In genomic region chr2:91984906-91985525, GRCm38 (mm10) we compare ENCODE assay signal across 7 mouse cellular contexts. TPM values are rescaled to one million over a fixed set of nuclear protein-coding genes. Genes with fewer than 3 reads are reported as not detected.
DNase-seq lines count a peak whose midpoint lies in the region; ATAC-seq and TF ChIP-seq lines count a peak whose summit lies in the region.

No protein-coding gene starts in this region.

- no peak for DNase-seq in midbrain, embryonic 10.5 days (ENCODE audit: low spot score)
- no peak for DNase-seq in midbrain, postnatal 0 days (ENCODE audit: low spot score)
- DNase-seq in forebrain, embryonic 11.5 days (ENCODE audit: low spot score), result no peak
- no peak for DNase-seq in limb, embryonic 14.5 days (ENCODE audit: low spot score)
- no peak for DNase-seq in stomach, postnatal 0 days (ENCODE audit: low spot score)
- DNase-seq in right cerebral cortex, adult 18-20 months, result no peak
- DNase-seq in cerebellum, adult 11-12 months, result no peak

- WGBS in midbrain, embryonic 10.5 days, result 36% methylated on average over 9 of the region's 9 CpGs
- WGBS in midbrain, postnatal 0 days, result 48% methylated on average over 9 of the region's 9 CpGs
- WGBS in forebrain, embryonic 11.5 days, result 41% methylated on average over 9 of the region's 9 CpGs
- 29% methylated on average over 9 of the region's 9 CpGs for WGBS in limb, embryonic 14.5 days
- 47% methylated on average over 9 of the region's 9 CpGs for WGBS in stomach, postnatal 0 days

- no peak overlapping the region; the same call in 1 of the 2 replicates for H3K9ac ChIP-seq in midbrain, postnatal 0 days (replicated peaks; ENCODE audit: low read length, poor library complexity, severe bottlenecking)
- H3K9ac ChIP-seq in forebrain, embryonic 11.5 days (ENCODE audit: low read length), result no peak overlapping the region; the same call in 1 of the 2 replicates
- H3K9ac ChIP-seq in limb, embryonic 14.5 days (ENCODE audit: low read depth, low read length, severe bottlenecking), result 0 out of 2 replicates have a peak overlapping the region, but pooled peaks have one; percentile 28
- H3K9ac ChIP-seq in stomach, postnatal 0 days (ENCODE audit: low read length), result no peak overlapping the region

- ATAC-seq in midbrain, postnatal 0 days (ENCODE audit: low FRiP score), result no peak
- no peak for ATAC-seq in forebrain, embryonic 11.5 days (replicated peaks; ENCODE audit: low FRiP score)
- no peak for ATAC-seq in limb, embryonic 14.5 days (ENCODE audit: low FRiP score, low read depth)
- no peak; the same call in 1 of the 2 replicates for ATAC-seq in stomach, postnatal 0 days (ENCODE audit: low FRiP score, low TSS enrichment)

- H3K4me2 ChIP-seq in midbrain, postnatal 0 days (ENCODE audit: low read depth, low read length, poor library complexity, severe bottlenecking), result no peak overlapping the region
- no peak overlapping the region for H3K4me2 ChIP-seq in forebrain, embryonic 11.5 days (ENCODE audit: low read depth, low read length, severe bottlenecking)
- H3K4me2 ChIP-seq in limb, embryonic 14.5 days (replicated peaks; ENCODE audit: low read depth, low read length, severe bottlenecking), result peak overlapping the region; percentile 39
- H3K4me2 ChIP-seq in stomach, postnatal 0 days (replicated peaks; ENCODE audit: low read depth), result no peak overlapping the region; the same call in 1 of the 2 replicates

- peak overlapping the region; percentile 82 for H3K27ac ChIP-seq in midbrain, embryonic 10.5 days (replicated peaks)
- no peak overlapping the region for H3K27ac ChIP-seq in midbrain, postnatal 0 days (ENCODE audit: low read depth, low read length)
- H3K27ac ChIP-seq in forebrain, embryonic 11.5 days (ENCODE audit: low read depth, low read length), result peak overlapping the region; percentile 64; the same call in 1 of the 2 replicates
- no peak overlapping the region for H3K27ac ChIP-seq in limb, embryonic 14.5 days (replicated peaks; ENCODE audit: low read depth, low read length)
- H3K27ac ChIP-seq in stomach, postnatal 0 days (replicated peaks), result peak overlapping the region; percentile 67

- no peak for TF ChIP-seq POLR2A in limb, embryonic 14.5 days (IDR thresholded peaks at IDR 0.05; ENCODE audit: borderline replicate concordance, extremely low read depth, insufficient read depth, insufficient read length)

- peak overlapping the region; percentile 42 for H3K4me3 ChIP-seq in midbrain, embryonic 10.5 days
- no peak overlapping the region for H3K4me3 ChIP-seq in midbrain, postnatal 0 days (ENCODE audit: low read depth, low read length)
- no peak overlapping the region for H3K4me3 ChIP-seq in forebrain, embryonic 11.5 days (ENCODE audit: low read depth, low read length)
- H3K4me3 ChIP-seq in limb, embryonic 14.5 days (replicated peaks; ENCODE audit: low read length), result no peak overlapping the region
- H3K4me3 ChIP-seq in stomach, postnatal 0 days (ENCODE audit: low read depth, low read length), result no peak overlapping the region

- H3K36me3 ChIP-seq in midbrain, embryonic 10.5 days, result no peaks in the 10 kb centered on the region
- no peaks in the 10 kb centered on the region for H3K36me3 ChIP-seq in midbrain, postnatal 0 days (ENCODE audit: insufficient read depth, low read length)
- no peaks in the 10 kb centered on the region for H3K36me3 ChIP-seq in forebrain, embryonic 11.5 days (ENCODE audit: control insufficient read depth, insufficient read depth, low read length)
- H3K36me3 ChIP-seq in limb, embryonic 14.5 days (ENCODE audit: control insufficient read depth, insufficient read depth, low read length), result peaks cover 6% of the 10 kb centered on the region
- H3K36me3 ChIP-seq in stomach, postnatal 0 days (ENCODE audit: control insufficient read depth, insufficient read depth, low read length), result peaks cover 2% of the 10 kb centered on the region; the same call in 1 of the 2 replicates

- no peak for TF ChIP-seq CTCF in midbrain, postnatal 0 days (IDR thresholded peaks at IDR 0.05)
- no peak for TF ChIP-seq CTCF in stomach, postnatal 0 days (IDR thresholded peaks at IDR 0.05; ENCODE audit: low read depth)

- H3K9me3 ChIP-seq in midbrain, embryonic 10.5 days (replicated peaks), result no peaks in the 10 kb centered on the region
- no peaks in the 10 kb centered on the region for H3K9me3 ChIP-seq in midbrain, postnatal 0 days (ENCODE audit: low read length)
- no peaks in the 10 kb centered on the region for H3K9me3 ChIP-seq in forebrain, embryonic 11.5 days (ENCODE audit: control insufficient read depth, low read length)
- no peaks in the 10 kb centered on the region for H3K9me3 ChIP-seq in limb, embryonic 14.5 days (ENCODE audit: control insufficient read depth, low read length)
- H3K9me3 ChIP-seq in stomach, postnatal 0 days (ENCODE audit: control insufficient read depth, low read length), result no peaks in the 10 kb centered on the region

- peaks cover 31% of the 10 kb centered on the region for H3K27me3 ChIP-seq in midbrain, embryonic 10.5 days (ENCODE audit: low read depth, poor library complexity, severe bottlenecking)
- 0 out of 2 replicates have a peak, but pooled peaks cover 5% of the 10 kb centered on the region for H3K27me3 ChIP-seq in midbrain, postnatal 0 days (ENCODE audit: insufficient read depth, low read length)
- no peaks in the 10 kb centered on the region for H3K27me3 ChIP-seq in forebrain, embryonic 11.5 days (ENCODE audit: control insufficient read depth, insufficient read depth, low read length)
- no peaks in the 10 kb centered on the region; the same call in 1 of the 2 replicates for H3K27me3 ChIP-seq in limb, embryonic 14.5 days (ENCODE audit: control insufficient read depth, insufficient read depth, low read length)
- H3K27me3 ChIP-seq in stomach, postnatal 0 days (ENCODE audit: control insufficient read depth, insufficient read depth, low read length), result no peaks in the 10 kb centered on the region

- H3K4me1 ChIP-seq in midbrain, embryonic 10.5 days, result peaks cover 55% of the 10 kb centered on the region
- H3K4me1 ChIP-seq in midbrain, postnatal 0 days (ENCODE audit: insufficient read depth, low read length), result no peaks in the 10 kb centered on the region
- peaks cover 14% of the 10 kb centered on the region for H3K4me1 ChIP-seq in forebrain, embryonic 11.5 days (replicated peaks; ENCODE audit: control insufficient read depth, insufficient read depth, low read length)
- H3K4me1 ChIP-seq in limb, embryonic 14.5 days (ENCODE audit: control insufficient read depth, insufficient read depth, low read length), result peaks cover 9% of the 10 kb centered on the region; the same call in 1 of the 2 replicates
- no peaks in the 10 kb centered on the region; the same call in 1 of the 2 replicates for H3K4me1 ChIP-seq in stomach, postnatal 0 days (replicated peaks; ENCODE audit: control insufficient read depth, insufficient read depth)

- TF ChIP-seq EP300 in stomach, postnatal 0 days (optimal IDR thresholded peaks at IDR 0.05), result no peak

RNA-seq across cellular contexts. Expression of gene Dgkz, which starts 9.4 kb away (rescaled TPM):
- polyA plus RNA-seq in midbrain, embryonic 10.5 days (2016; fragmentation: Nextera tagmentation; extraction: Ambion mirVana), result 28.3 and 35.0 TPM in 2 replicates
- total RNA-seq in midbrain, postnatal 0 days (2014; rRNA removed), result 99.8 and 144 TPM in 2 replicates
- polyA plus RNA-seq in midbrain, postnatal 0 days (2015; fragmentation: Nextera tagmentation; extraction: Ambion mirVana), result 35.1 and 36.6 TPM in 2 replicates
- polyA plus RNA-seq in forebrain, embryonic 11.5 days (2014; fragmentation: Nextera tagmentation; extraction: Ambion mirVana), result 32.7 and 35.9 TPM in 2 replicates
- 97.1 and 109 TPM in 2 replicates for polyA plus RNA-seq in limb, embryonic 14.5 days (2012; rRNA removed)
- 40.4 and 42.4 TPM in 2 replicates for polyA plus RNA-seq in limb, embryonic 14.5 days (2014; fragmentation: Nextera tagmentation; extraction: Ambion mirVana)
- polyA plus RNA-seq in stomach, postnatal 0 days (2015; fragmentation: Nextera tagmentation; extraction: Ambion mirVana), result 18.6 and 23.2 TPM in 2 replicates

RNA-seq across cellular contexts. Expression of gene Creb3l1, which starts 39.3 kb away (rescaled TPM):
- 0.96 and 1.6 TPM in 2 replicates for polyA plus RNA-seq in midbrain, embryonic 10.5 days (2016; fragmentation: Nextera tagmentation; extraction: Ambion mirVana)
- 3.2 TPM in 2 replicates for total RNA-seq in midbrain, postnatal 0 days (2014; rRNA removed)
- polyA plus RNA-seq in midbrain, postnatal 0 days (2015; fragmentation: Nextera tagmentation; extraction: Ambion mirVana), result 2.7 and 3.8 TPM in 2 replicates
- polyA plus RNA-seq in forebrain, embryonic 11.5 days (2014; fragmentation: Nextera tagmentation; extraction: Ambion mirVana), result 1.7 and 2.3 TPM in 2 replicates
- 28.5 and 35.0 TPM in 2 replicates for polyA plus RNA-seq in limb, embryonic 14.5 days (2012; rRNA removed)
- 31.3 and 37.5 TPM in 2 replicates for polyA plus RNA-seq in limb, embryonic 14.5 days (2014; fragmentation: Nextera tagmentation; extraction: Ambion mirVana)
- polyA plus RNA-seq in stomach, postnatal 0 days (2015; fragmentation: Nextera tagmentation; extraction: Ambion mirVana), result 13.2 and 15.6 TPM in 2 replicates

RNA-seq across cellular contexts. Expression of gene Gm9821, which starts 39.5 kb away (rescaled TPM):
- 0.12 and 0.19 TPM in 2 replicates for polyA plus RNA-seq in midbrain, embryonic 10.5 days (2016; fragmentation: Nextera tagmentation; extraction: Ambion mirVana)
- total RNA-seq in midbrain, postnatal 0 days (2014; rRNA removed), result 0.11 TPM in 1 of 2 replicates, not detected in the other
- polyA plus RNA-seq in midbrain, postnatal 0 days (2015; fragmentation: Nextera tagmentation; extraction: Ambion mirVana), result 0.14 TPM in 1 of 2 replicates, not detected in the other
- 0.36 and 0.90 TPM in 2 replicates for polyA plus RNA-seq in forebrain, embryonic 11.5 days (2014; fragmentation: Nextera tagmentation; extraction: Ambion mirVana)
- polyA plus RNA-seq in limb, embryonic 14.5 days (2012; rRNA removed), result 0.05 TPM in 1 of 2 replicates, not detected in the other
- 0.37 and 0.56 TPM in 2 replicates for polyA plus RNA-seq in limb, embryonic 14.5 days (2014; fragmentation: Nextera tagmentation; extraction: Ambion mirVana)
- polyA plus RNA-seq in stomach, postnatal 0 days (2015; fragmentation: Nextera tagmentation; extraction: Ambion mirVana), result 0.13 and 0.15 TPM in 2 replicates

RNA-seq across cellular contexts. Expression of gene Mdk, which starts 52.9 kb away (rescaled TPM):
- 1,290 and 1,659 TPM in 2 replicates for polyA plus RNA-seq in midbrain, embryonic 10.5 days (2016; fragmentation: Nextera tagmentation; extraction: Ambion mirVana)
- 39.0 and 40.8 TPM in 2 replicates for total RNA-seq in midbrain, postnatal 0 days (2014; rRNA removed)
- polyA plus RNA-seq in midbrain, postnatal 0 days (2015; fragmentation: Nextera tagmentation; extraction: Ambion mirVana), result 71.0 and 71.4 TPM in 2 replicates
- polyA plus RNA-seq in forebrain, embryonic 11.5 days (2014; fragmentation: Nextera tagmentation; extraction: Ambion mirVana), result 1,095 and 1,130 TPM in 2 replicates
- 1,140 and 1,381 TPM in 2 replicates for polyA plus RNA-seq in limb, embryonic 14.5 days (2012; rRNA removed)
- polyA plus RNA-seq in limb, embryonic 14.5 days (2014; fragmentation: Nextera tagmentation; extraction: Ambion mirVana), result 1,171 and 1,392 TPM in 2 replicates
- polyA plus RNA-seq in stomach, postnatal 0 days (2015; fragmentation: Nextera tagmentation; extraction: Ambion mirVana), result 157 and 170 TPM in 2 replicates

RNA-seq across cellular contexts. Expression of gene Chrm4, which starts 58.0 kb away (rescaled TPM):
- polyA plus RNA-seq in midbrain, embryonic 10.5 days (2016; fragmentation: Nextera tagmentation; extraction: Ambion mirVana), result 0.81 and 1.0 TPM in 2 replicates
- total RNA-seq in midbrain, postnatal 0 days (2014; rRNA removed), result 1.8 and 4.0 TPM in 2 replicates
- 0.25 and 0.34 TPM in 2 replicates for polyA plus RNA-seq in midbrain, postnatal 0 days (2015; fragmentation: Nextera tagmentation; extraction: Ambion mirVana)
- polyA plus RNA-seq in forebrain, embryonic 11.5 days (2014; fragmentation: Nextera tagmentation; extraction: Ambion mirVana), result 0.47 and 0.56 TPM in 2 replicates
- polyA plus RNA-seq in limb, embryonic 14.5 days (2012; rRNA removed), result 0.47 and 0.88 TPM in 2 replicates
- 0.17 and 0.32 TPM in 2 replicates for polyA plus RNA-seq in limb, embryonic 14.5 days (2014; fragmentation: Nextera tagmentation; extraction: Ambion mirVana)
- polyA plus RNA-seq in stomach, postnatal 0 days (2015; fragmentation: Nextera tagmentation; extraction: Ambion mirVana), result 0.08 and 0.16 TPM in 2 replicates

Comparison
In these comparisons a context has a peak if more than half of its experiments do, and no peak if none do; other contexts are left out.
1. H3K27ac ChIP-seq: peak in midbrain, embryonic 10.5 days (single experiment), forebrain, embryonic 11.5 days (single experiment) and stomach, postnatal 0 days (single experiment); none in midbrain, postnatal 0 days (single experiment) and limb, embryonic 14.5 days (single experiment).